Mouse (Mus musculus): ENCODE results near the gene Glipr1l1. TPM values are rescaled to one million over a fixed set of nuclear protein-coding genes. Genes with fewer than 3 reads are reported as not detected.
"Not testable (repeated sequence)": the region's sequence is repeated elsewhere in the genome, so short reads cannot be mapped to it uniquely, and the experiment has no call there.

Glipr1l1 gene
- polyA plus RNA-seq, 1 experiment from 2014 or later: not detected

DNA sequence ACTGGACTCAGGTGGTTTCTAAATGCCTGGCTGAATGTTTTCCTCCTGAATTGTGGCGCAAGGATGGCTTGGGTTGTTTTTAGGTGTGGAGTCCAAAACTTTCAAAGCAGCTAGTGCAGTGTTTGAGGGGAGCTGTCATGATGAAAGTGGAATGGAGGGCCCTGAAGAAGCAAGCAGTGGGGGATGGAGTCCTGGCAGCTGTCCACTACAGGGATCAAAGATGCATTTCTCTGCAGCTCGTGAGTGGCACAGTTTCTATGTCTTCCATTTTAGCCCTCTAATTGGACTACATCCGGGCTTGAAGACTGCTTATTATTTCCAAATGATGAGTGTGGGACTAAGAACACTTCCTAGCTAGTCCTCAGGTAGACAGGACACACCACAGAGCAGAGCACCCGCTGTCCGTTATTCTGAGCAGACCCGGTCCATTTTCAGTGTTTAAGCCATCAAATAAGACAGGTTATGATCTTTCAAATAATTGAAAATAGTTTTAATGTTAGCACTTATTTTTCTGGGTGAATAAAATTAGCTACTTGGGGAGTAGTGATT is 67.8 kb downstream of the Glipr1l1 start:
- not testable (repeated sequence) for H3K9me3 ChIP-seq; H3K36me3 ChIP-seq; DNase-seq (ENCODE audit: low spot score); H3K27me3 ChIP-seq (ENCODE audit: insufficient read depth, poor library complexity, severe bottlenecking); H3K4me3 ChIP-seq; H3K4me1 ChIP-seq; H3K27ac ChIP-seq
- WGBS: 80% methylated on average over 6 of the region's 6 CpGs

Other genes with a start within 250 kb of the Glipr1l1 start
- 34.9 and 41.0 TPM in 2 replicates for gene Krr1, start 87.5 kb upstream of the Glipr1l1 start, polyA plus RNA-seq (2016; fragmentation: Nextera tagmentation; extraction: Ambion mirVana)
- 0.71 and 1.6 TPM in 2 replicates for gene Glipr1, start 57.6 kb upstream of the Glipr1l1 start, polyA plus RNA-seq (2016; fragmentation: Nextera tagmentation; extraction: Ambion mirVana)
- not detected in 2 replicates for gene Glipr1l2, start 23.2 kb downstream of the Glipr1l1 start, polyA plus RNA-seq (2016; fragmentation: Nextera tagmentation; extraction: Ambion mirVana)
- not detected in 2 replicates for gene Glipr1l3, start 100.1 kb downstream of the Glipr1l1 start, polyA plus RNA-seq (2016; fragmentation: Nextera tagmentation; extraction: Ambion mirVana)
- gene Caps2, start 103.4 kb downstream of the Glipr1l1 start, polyA plus RNA-seq (2016; fragmentation: Nextera tagmentation; extraction: Ambion mirVana): 0.21 and 0.23 TPM in 2 replicates
- gene Kcnc2, start 210.9 kb downstream of the Glipr1l1 start, polyA plus RNA-seq (2016; fragmentation: Nextera tagmentation; extraction: Ambion mirVana): 0.50 and 0.64 TPM in 2 replicates

All from heart, embryonic 10.5 days (tissue).